Comparison of ENCODE assay signal across 15 mouse cellular contexts in the genomic region with DNA sequence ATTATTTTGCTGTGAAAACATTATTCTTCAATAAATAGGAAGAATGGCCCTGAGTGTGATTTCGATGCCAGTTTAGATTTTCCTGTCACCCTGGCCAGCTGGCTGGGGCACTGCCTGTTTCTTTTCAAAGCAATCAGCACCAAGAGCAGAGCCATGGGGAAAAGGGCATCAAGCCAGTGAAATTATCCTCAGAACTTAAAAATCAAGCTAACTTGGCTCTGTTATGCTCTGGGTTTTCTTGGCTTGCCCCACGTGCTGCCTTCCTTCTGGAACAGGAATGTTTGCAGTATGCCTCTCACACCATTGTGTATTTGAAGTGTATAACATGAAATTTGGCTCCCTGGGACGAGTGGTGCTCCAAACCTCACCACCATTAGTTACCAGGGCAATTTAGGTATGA.
"Had no signal": no experiment of that assay in that cellular context is flagged by ENCODE, and none has a peak within 500 bp of the region (broad histone marks: within the 10 kb centered on the region; RNA-seq: fewer than 3 reads in every experiment).

No protein-coding gene starts in this region.

- DNase-seq: kidney, postnatal 25 days; layer of hippocampus, adult 9-11 months; lung, embryonic 14.5 days; lung, postnatal 10 days; lung, postnatal 4 days; retina, postnatal 1 day; right cerebral cortex, postnatal 14 days; spleen, adult 18-20 months; thymus, adult 18-20 months; thymus, postnatal 14 days had no signal

- ATAC-seq: liver, embryonic 12.5 days; midbrain, embryonic 15.5 days had no signal

- H3K36me3 ChIP-seq: limb, embryonic 10.5 days; liver, embryonic 12.5 days; midbrain, embryonic 10.5 days; midbrain, embryonic 15.5 days; neural tube, embryonic 13.5 days had no signal

- H3K9me3 ChIP-seq: limb, embryonic 10.5 days; liver, embryonic 12.5 days; midbrain, embryonic 10.5 days; midbrain, embryonic 15.5 days; neural tube, embryonic 13.5 days had no signal

- H3K4me3 ChIP-seq: limb, embryonic 10.5 days; liver, embryonic 12.5 days; midbrain, embryonic 10.5 days; midbrain, embryonic 15.5 days; neural tube, embryonic 13.5 days had no signal

- H3K9ac ChIP-seq: liver, embryonic 12.5 days; lung, embryonic 14.5 days; midbrain, embryonic 15.5 days; neural tube, embryonic 13.5 days had no signal

- H3K4me1 ChIP-seq: limb, embryonic 10.5 days; liver, embryonic 12.5 days; midbrain, embryonic 10.5 days; midbrain, embryonic 15.5 days; neural tube, embryonic 13.5 days had no signal

- H3K27ac ChIP-seq: limb, embryonic 10.5 days; liver, embryonic 12.5 days; midbrain, embryonic 10.5 days; midbrain, embryonic 15.5 days; neural tube, embryonic 13.5 days had no signal

- H3K27me3 ChIP-seq: liver, embryonic 12.5 days; midbrain, embryonic 15.5 days; neural tube, embryonic 13.5 days had no signal

- H3K4me2 ChIP-seq: liver, embryonic 12.5 days; lung, embryonic 14.5 days; midbrain, embryonic 15.5 days; neural tube, embryonic 13.5 days had no signal
